Mouse (Mus musculus): ENCODE data around the gene Nup133. TPM values are rescaled to one million over a fixed set of nuclear protein-coding genes. Genes with fewer than 3 reads are reported as not detected.

The Nup133 gene
- total RNA-seq, 4 experiments from 2014 or later = 23.0 to 24.4 (median 24.1) TPM

GRCm38 (mm10) chr8:123849352-123849751, 99.7 kb downstream of the Nup133 start:
- no peak for DNase-seq (ENCODE audit: low spot score in 2 of 2)

GRCm38 (mm10) chr8:123847546-123847945, 101.5 kb downstream of the Nup133 start:
- DNase-seq (ENCODE audit: low spot score in 2 of 2) = no peak

Other genes with a start within 250 kb of the Nup133 start
- 10 to 100 TPM; 42.9 to 44.6 (median 43.4) TPM for gene Rab4a, start 143.3 kb downstream of the Nup133 start, total RNA-seq (2022)
- gene Ccsap, start 89.1 kb downstream of the Nup133 start, total RNA-seq (2022) = 10 to 100 TPM; 52.3 to 55.6 (median 53.4) TPM
- 1 to 10 TPM; 5.7 to 9.3 (median 7.2) TPM for gene Acta1, start 54.5 kb downstream of the Nup133 start, total RNA-seq (2022)
- 10 to 100 TPM; 17.6 to 20.3 (median 18.6) TPM for gene Abcb10, start 33.9 kb upstream of the Nup133 start, total RNA-seq (2022)
- 10 to 100 TPM; 20.2 to 22.4 (median 21.2) TPM for gene Taf5l, start 72.1 kb upstream of the Nup133 start, total RNA-seq (2022)
- gene Urb2, start 72.2 kb upstream of the Nup133 start, total RNA-seq (2022) = 10 to 100 TPM; 11.1 to 13.8 (median 12.6) TPM

Data from layer of hippocampus, adult 8-10 months (tissue).